Mouse (Mus musculus) MEL (cell line): ENCODE results near the gene Adtrp.

Experiments used
- BHLHE40 ChIP-seq: IDR thresholded peaks from 2 replicates; pipeline ENCODE4 v1.6.1; 2012; ENCODE audit warnings: low read depth, mild to moderate bottlenecking, inconsistent platforms, low read length, improper control_type of control experiment, borderline replicate concordance
- CTCF ChIP-seq, 3 experiments: IDR thresholded peaks in 2 of 3; conservative IDR thresholded peaks in 1 of 3; 2 replicates each; pipeline ENCODE4 v1.5.1; 2011 to 2012; ENCODE audit warnings: low read length in 3 of 3, low read depth in 2 of 3, mild to moderate bottlenecking in 2 of 3, improper control_type of control experiment in 1 of 3, inconsistent platforms in 1 of 3, mixed read lengths in 1 of 3, moderate library complexity in 1 of 3; ENCODE audit not compliant: control insufficient read depth in 1 of 3, insufficient read depth in 1 of 3, poor library complexity in 1 of 3, severe bottlenecking in 1 of 3
- GATA1 ChIP-seq: IDR thresholded peaks from 2 replicates; pipeline ENCODE4 v1.6.1; 2011; ENCODE audit warnings: low read depth, low read length, improper control_type of control experiment
- HCFC1 ChIP-seq: IDR thresholded peaks from 2 replicates; pipeline ENCODE4 v1.6.1; 2012; ENCODE audit warnings: low read depth, mild to moderate bottlenecking, inconsistent platforms, low read length, improper control_type of control experiment, moderate library complexity
- KAT2A ChIP-seq: conservative IDR thresholded peaks from 2 replicates; pipeline ENCODE4 v1.6.1; 2012; ENCODE audit warnings: low read depth, low read length, improper control_type of control experiment, inconsistent platforms
- MAFK ChIP-seq: IDR thresholded peaks from 2 replicates; pipeline ENCODE4 v1.6.1; 2011; ENCODE audit warnings: low read depth, mild to moderate bottlenecking, low read length, improper control_type of control experiment, borderline replicate concordance
- MAZ ChIP-seq: IDR thresholded peaks from 2 replicates; pipeline ENCODE4 v1.6.1; 2012; ENCODE audit warnings: low read depth, mild to moderate bottlenecking, inconsistent platforms, low read length, improper control_type of control experiment
- MXI1 ChIP-seq: IDR thresholded peaks from 2 replicates; pipeline ENCODE4 v1.6.1; 2011; ENCODE audit warnings: mild to moderate bottlenecking, low read depth, low read length, improper control_type of control experiment
- POLR2A ChIP-seq, 2 experiments: IDR thresholded peaks; 2 replicates each; pipeline ENCODE4 v1.6.1; 2011 to 2012; ENCODE audit warnings: low read length in 2 of 2, mild to moderate bottlenecking in 2 of 2, control low read depth in 1 of 2, improper control_type of control experiment in 1 of 2, low read depth in 1 of 2, moderate library complexity in 1 of 2; ENCODE audit not compliant: control insufficient read depth in 1 of 2, insufficient read depth in 1 of 2, poor library complexity in 1 of 2
- RAD21 ChIP-seq: IDR thresholded peaks from 2 replicates; pipeline ENCODE4 v1.6.1; 2011; ENCODE audit warnings: mild to moderate bottlenecking, low read depth, low read length, improper control_type of control experiment

DNA sequence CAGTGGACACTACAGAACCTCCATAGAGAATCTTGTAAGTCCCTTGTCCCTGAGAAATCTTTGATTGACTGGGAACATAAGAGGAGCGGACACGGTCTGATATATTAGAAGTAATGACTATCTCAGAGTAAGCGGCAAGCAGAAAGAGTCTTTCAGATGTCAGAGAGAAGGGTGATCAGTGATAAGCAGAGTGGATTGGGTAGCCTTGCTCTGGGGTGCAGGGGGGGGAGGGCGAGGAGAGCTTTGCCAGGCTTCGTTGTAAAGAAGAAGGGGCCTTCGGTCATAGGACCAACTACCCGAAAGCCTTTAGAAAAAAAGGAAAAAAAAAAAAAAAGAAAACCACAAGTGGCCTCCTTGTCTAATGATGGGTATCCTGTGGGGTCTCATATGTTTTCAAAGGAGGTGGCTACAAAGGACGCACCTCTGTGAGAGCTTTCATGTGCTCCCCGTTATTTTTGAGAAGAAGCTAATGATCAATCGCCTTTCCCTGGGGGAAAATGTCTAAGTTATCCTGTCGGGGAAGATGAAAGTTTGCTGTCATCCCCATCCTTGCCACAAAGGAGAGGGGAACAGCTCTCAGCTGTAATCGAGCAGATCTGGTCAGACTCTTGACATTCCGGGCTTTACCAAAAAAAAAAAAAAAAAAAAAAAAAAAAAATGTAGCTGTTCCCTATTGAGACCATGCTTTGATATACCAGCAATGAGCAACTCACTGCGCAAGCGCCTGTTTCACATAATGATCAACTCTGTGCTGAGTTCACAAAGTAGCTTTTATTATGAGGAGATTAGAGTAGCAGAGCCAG is 13.3 kb upstream of the Adtrp start:
- TF ChIP-seq CTCF (IDR thresholded peaks at IDR 0.05 in 2 of 3, conservative IDR thresholded peaks at IDR 0.05 in 1 of 3; ENCODE audit: control insufficient read depth in 1 of 3, insufficient read depth in 1 of 3, low read depth in 2 of 3, low read length in 3 of 3, poor library complexity in 1 of 3, severe bottlenecking in 1 of 3) (no peak), HCFC1 (no peak), MAFK (no peak), RAD21 (no peak), BHLHE40 (no peak), KAT2A (no peak), MAZ (no peak), POLR2A (IDR thresholded peaks at IDR 0.05; ENCODE audit: control insufficient read depth in 1 of 2, insufficient read depth in 1 of 2, low read depth in 1 of 2, low read length in 2 of 2, poor library complexity in 1 of 2) (no peak), GATA1 (no peak), MXI1 (no peak)
